Mouse (Mus musculus) activated CD4-positive, CD25-positive, alpha-beta regulatory T cell, adult 4 months (primary cell): Measurements from ENCODE around the gene Defb13. TPM values are rescaled to one million over a fixed set of nuclear protein-coding genes. Genes with fewer than 3 reads are reported as not detected.
"Not testable (repeated sequence)": the region's sequence is repeated elsewhere in the genome, so short reads cannot be mapped to it uniquely, and the experiment has no call there.

Experiments used
- ATAC-seq: one replicate; pipeline ENCODE4 v1.8.0; 2017
- polyA plus RNA-seq, 2 experiments: library from polyadenylated mRNA; unstranded; fragments of 100-300 nt; shearing (Covaris generic); gene quantifications; one replicate each; pipeline ENCODE4 v1.2.1; 2017

The Defb13 gene
- polyA plus RNA-seq = not detected

GRCm38 (mm10) chr8:21946462-21946861 lies at the start of gene Defb13:
Gene Defb13 (plus strand): TSS chr8:21946762.
- no peak for ATAC-seq

- ATAC-seq = not testable (repeated sequence)
These were observed 40.3 kb upstream of the Defb13 start, which contains the start of gene Defb11 for GRCm38 (mm10) chr8:21906290-21906689. Gene Defb11 (minus strand): TSS chr8:21906412.

GRCm38 (mm10) chr8:21911931-21912330 lies 34.6 kb upstream of the Defb13 start:
- ATAC-seq = no peak

- ATAC-seq = no peak
These were observed 34.0 kb upstream of the Defb13 start for GRCm38 (mm10) chr8:21912554-21912953.

- no peak for ATAC-seq
These were observed 30.9 kb upstream of the Defb13 start for GRCm38 (mm10) chr8:21915625-21916024.

GRCm38 (mm10) chr8:21930754-21931153 lies 15.8 kb upstream of the Defb13 start:
- ATAC-seq = not testable (repeated sequence)

- ATAC-seq = no peak
These were observed 14.0 kb upstream of the Defb13 start, which contains the start of gene Defb15 for GRCm38 (mm10) chr8:21932610-21933009. Gene Defb15 (minus strand): TSS chr8:21932710.

- ATAC-seq = not testable (repeated sequence)
These were observed 8.5 kb upstream of the Defb13 start, which contains the start of gene Defb35 for GRCm38 (mm10) chr8:21938052-21938451. Gene Defb35 (plus strand): TSS chr8:21938352.

- no peak for ATAC-seq
These were observed 902 bp downstream of the Defb13 start for GRCm38 (mm10) chr8:21947311-21948017.

GRCm38 (mm10) chr8:21955321-21955720 lies 8.8 kb downstream of the Defb13 start:
- no peak for ATAC-seq

GRCm38 (mm10) chr8:21956336-21956735 lies 9.8 kb downstream of the Defb13 start:
- no peak for ATAC-seq

GRCm38 (mm10) chr8:21958414-21958813 lies 11.9 kb downstream of the Defb13 start, which contains the start of gene Fam90a1a:
Gene Fam90a1a (plus strand): TSS chr8:21958714.
- ATAC-seq = no peak

- ATAC-seq = no peak
These were observed 20.1 kb downstream of the Defb13 start for GRCm38 (mm10) chr8:21966646-21967045.

GRCm38 (mm10) chr8:21969475-21969874 lies 22.9 kb downstream of the Defb13 start, which contains the start of gene Ccdc70:
Gene Ccdc70 (plus strand): TSS chr8:21969775.
- no peak for ATAC-seq

- ATAC-seq = no peak
These were observed 31.6 kb downstream of the Defb13 start for GRCm38 (mm10) chr8:21978193-21978592.

- no peak for ATAC-seq
These were observed 35.2 kb downstream of the Defb13 start for GRCm38 (mm10) chr8:21981664-21982337.

GRCm38 (mm10) chr8:21992184-21992583 lies 45.6 kb downstream of the Defb13 start:
- ATAC-seq = peak; percentile 43

GRCm38 (mm10) chr8:21995181-21995580 lies 48.6 kb downstream of the Defb13 start:
- ATAC-seq = no peak

Other genes starting within 250 kb of the Defb13 start
- not detected for gene AY761184, start 243.1 kb upstream of the Defb13 start, polyA plus RNA-seq
- not detected for gene Defa24, start 212.3 kb upstream of the Defb13 start, polyA plus RNA-seq
- gene Defb50, start 123.2 kb upstream of the Defb13 start, polyA plus RNA-seq = not detected
- not detected for gene Defb2, start 106.8 kb upstream of the Defb13 start, polyA plus RNA-seq
- not detected for gene Defb10, start 87.9 kb upstream of the Defb13 start, polyA plus RNA-seq
- gene Defb9, start 61.3 kb upstream of the Defb13 start, polyA plus RNA-seq = not detected
- not detected for gene Defb11, start 40.4 kb upstream of the Defb13 start, polyA plus RNA-seq
- gene Defb15, start 14.1 kb upstream of the Defb13 start, polyA plus RNA-seq = not detected
- gene Defb35, start 8.4 kb upstream of the Defb13 start, polyA plus RNA-seq = not detected
- not detected for gene Fam90a1a, start 12.0 kb downstream of the Defb13 start, polyA plus RNA-seq
- not detected for gene Ccdc70, start 23.0 kb downstream of the Defb13 start, polyA plus RNA-seq
- not detected for gene Atp7b, start 113.5 kb downstream of the Defb13 start, polyA plus RNA-seq
- 10 to 100 TPM; 19.7 to 20.2 TPM for gene Alg11, start 114.0 kb downstream of the Defb13 start, polyA plus RNA-seq
- gene Nek5, start 178.3 kb downstream of the Defb13 start, polyA plus RNA-seq = under 1 TPM in 1 of 2 experiments, not detected in 1; 0.22 TPM
- gene Nek3, start 219.7 kb downstream of the Defb13 start, polyA plus RNA-seq = 1 to 10 TPM; 4.6 to 6.1 TPM
- 10 to 100 TPM; 13.3 to 14.9 TPM for gene Ckap2, start 239.1 kb downstream of the Defb13 start, polyA plus RNA-seq
- 10 to 100 TPM; 30.5 to 41.2 TPM for gene Vps36, start 246.0 kb downstream of the Defb13 start, polyA plus RNA-seq